Mouse (Mus musculus): ENCODE results near the gene Phactr2. TPM values are rescaled to one million over a fixed set of nuclear protein-coding genes. Genes with fewer than 3 reads are reported as not detected.

Phactr2 gene
- polyA plus RNA-seq, 1 experiment from 2014 or later, result 24.7 TPM

DNA sequence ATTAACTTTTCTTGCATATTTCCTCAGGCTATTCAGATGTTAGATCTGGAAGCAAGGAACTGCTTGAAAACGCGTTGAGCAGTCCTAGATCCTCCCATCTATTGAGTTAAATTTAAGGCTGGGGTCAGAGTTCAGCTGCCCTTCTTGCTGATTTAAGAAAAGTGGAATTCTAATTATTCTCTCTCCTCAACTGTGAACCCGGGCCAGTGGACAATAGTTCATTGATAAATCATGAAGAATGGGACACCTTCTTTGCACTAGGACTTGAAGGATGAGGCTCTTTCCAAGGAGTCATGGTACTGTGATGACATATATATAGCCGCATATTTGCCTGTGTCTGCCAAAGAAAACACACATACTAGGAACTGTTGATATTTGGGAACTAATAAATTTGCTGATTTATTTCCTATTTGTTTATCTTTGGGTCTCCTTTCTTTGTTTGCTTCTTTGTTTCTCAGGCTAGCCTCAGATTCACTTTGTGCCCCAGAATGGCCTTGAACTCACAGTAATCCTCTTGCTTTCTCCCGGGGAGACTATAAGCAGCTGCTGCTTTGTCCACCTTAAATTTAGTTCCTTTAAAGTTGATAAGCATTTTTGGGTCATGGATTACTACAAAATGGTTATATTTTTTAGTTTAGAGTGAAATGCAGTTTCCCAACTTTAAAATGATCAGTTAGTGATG is 127.5 kb downstream of the Phactr2 start:
- no peak for ATAC-seq
- no peaks in the 10 kb centered on the region for H3K9me3 ChIP-seq (ENCODE audit: low read length)
- no peaks in the 10 kb centered on the region for H3K27me3 ChIP-seq (replicated peaks; ENCODE audit: insufficient read depth, low read length)
- WGBS, result 53% methylated on average over 5 of the region's 5 CpGs
- H3K4me1 ChIP-seq (ENCODE audit: insufficient read depth, low read depth, low read length), result no peaks in the 10 kb centered on the region
- H3K9ac ChIP-seq (replicated peaks; ENCODE audit: low read depth), result no peak overlapping the region
- H3K4me2 ChIP-seq (replicated peaks; ENCODE audit: low read depth, low read length), result no peak overlapping the region
- H3K4me3 ChIP-seq (ENCODE audit: low read depth, low read length), result no peak overlapping the region
- H3K27ac ChIP-seq (ENCODE audit: low read length), result no peak overlapping the region
- TF ChIP-seq CTCF (IDR thresholded peaks at IDR 0.05) (no peak), EP300 (IDR thresholded peaks at IDR 0.05) (no peak)
- no peaks in the 10 kb centered on the region for H3K36me3 ChIP-seq (ENCODE audit: insufficient read depth, low read length)
- DNase-seq (ENCODE audit: low spot score), result no peak

DNA sequence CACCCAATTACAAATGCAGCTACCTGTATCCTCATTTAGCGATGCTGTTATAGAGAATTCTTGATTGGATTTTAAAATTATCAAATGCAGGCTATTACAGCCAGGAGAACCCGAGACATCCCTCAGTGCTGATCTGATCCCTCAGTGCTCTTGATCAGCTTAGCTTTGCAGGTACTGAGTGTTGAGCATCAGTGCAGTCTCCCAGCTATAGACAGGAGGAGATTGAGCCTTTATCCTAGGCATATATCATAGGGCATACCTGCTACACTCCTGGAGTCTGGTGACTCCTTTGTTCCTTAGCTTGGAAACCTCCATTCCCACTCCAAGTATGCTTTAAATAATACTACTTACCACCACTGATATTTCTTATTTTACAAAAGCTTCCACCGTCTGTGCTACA is 133.6 kb downstream of the Phactr2 start:
- H3K36me3 ChIP-seq (ENCODE audit: insufficient read depth, low read length), result no peaks in the 10 kb centered on the region
- ATAC-seq (no peak), DNase-seq (ENCODE audit: low spot score) (no peak)
- WGBS, result 90% methylated on average over 3 of the region's 3 CpGs
- TF ChIP-seq CTCF (IDR thresholded peaks at IDR 0.05) (no peak), EP300 (IDR thresholded peaks at IDR 0.05) (no peak)
- no peak overlapping the region for H3K27ac ChIP-seq (ENCODE audit: low read length)
- H3K9ac ChIP-seq (replicated peaks; ENCODE audit: low read depth), result no peak overlapping the region
- no peak overlapping the region for H3K4me2 ChIP-seq (replicated peaks; ENCODE audit: low read depth, low read length)
- H3K27me3 ChIP-seq (replicated peaks; ENCODE audit: insufficient read depth, low read length), result no peaks in the 10 kb centered on the region
- no peak overlapping the region for H3K4me3 ChIP-seq (ENCODE audit: low read depth, low read length)
- no peaks in the 10 kb centered on the region for H3K4me1 ChIP-seq (ENCODE audit: insufficient read depth, low read depth, low read length)
- no peaks in the 10 kb centered on the region for H3K9me3 ChIP-seq (ENCODE audit: low read length)

- Histone ChIP-seq H3K4me2 (replicated peaks; ENCODE audit: low read depth, low read length) (no peak overlapping the region), H3K4me1 (ENCODE audit: insufficient read depth, low read depth, low read length) (no peaks in the 10 kb centered on the region), H3K36me3 (ENCODE audit: insufficient read depth, low read length) (no peaks in the 10 kb centered on the region), H3K27ac (ENCODE audit: low read length) (no peak overlapping the region), H3K9ac (replicated peaks; ENCODE audit: low read depth) (no peak overlapping the region), H3K9me3 (ENCODE audit: low read length) (no peaks in the 10 kb centered on the region), H3K4me3 (ENCODE audit: low read depth, low read length) (no peak overlapping the region), H3K27me3 (replicated peaks; ENCODE audit: insufficient read depth, low read length) (no peaks in the 10 kb centered on the region)
- no peak for ATAC-seq
- no peak for DNase-seq (ENCODE audit: low spot score)
- TF ChIP-seq EP300 (IDR thresholded peaks at IDR 0.05) (no peak), CTCF (IDR thresholded peaks at IDR 0.05) (no peak)
- WGBS, result 52% methylated on average over 4 of the region's 4 CpGs
These were observed 137.2 kb downstream of the Phactr2 start for GRCm38 (mm10) chr10:13336964-13337363.

GRCm38 (mm10) chr10:13335814-13336213 is 138.4 kb downstream of the Phactr2 start:
- WGBS, result 69% methylated on average over 6 of the region's 6 CpGs
- H3K9ac ChIP-seq (replicated peaks; ENCODE audit: low read depth), result no peak overlapping the region
- no peaks in the 10 kb centered on the region for H3K27me3 ChIP-seq (replicated peaks; ENCODE audit: insufficient read depth, low read length)
- no peak for ATAC-seq
- H3K36me3 ChIP-seq (ENCODE audit: insufficient read depth, low read length), result no peaks in the 10 kb centered on the region
- no peaks in the 10 kb centered on the region for H3K9me3 ChIP-seq (ENCODE audit: low read length)
- TF ChIP-seq EP300 (IDR thresholded peaks at IDR 0.05) (no peak), CTCF (IDR thresholded peaks at IDR 0.05) (no peak)
- H3K27ac ChIP-seq (ENCODE audit: low read length), result no peak overlapping the region
- no peaks in the 10 kb centered on the region for H3K4me1 ChIP-seq (ENCODE audit: insufficient read depth, low read depth, low read length)
- DNase-seq (ENCODE audit: low spot score), result no peak
- no peak overlapping the region for H3K4me2 ChIP-seq (replicated peaks; ENCODE audit: low read depth, low read length)
- H3K4me3 ChIP-seq (ENCODE audit: low read depth, low read length), result no peak overlapping the region

DNA sequence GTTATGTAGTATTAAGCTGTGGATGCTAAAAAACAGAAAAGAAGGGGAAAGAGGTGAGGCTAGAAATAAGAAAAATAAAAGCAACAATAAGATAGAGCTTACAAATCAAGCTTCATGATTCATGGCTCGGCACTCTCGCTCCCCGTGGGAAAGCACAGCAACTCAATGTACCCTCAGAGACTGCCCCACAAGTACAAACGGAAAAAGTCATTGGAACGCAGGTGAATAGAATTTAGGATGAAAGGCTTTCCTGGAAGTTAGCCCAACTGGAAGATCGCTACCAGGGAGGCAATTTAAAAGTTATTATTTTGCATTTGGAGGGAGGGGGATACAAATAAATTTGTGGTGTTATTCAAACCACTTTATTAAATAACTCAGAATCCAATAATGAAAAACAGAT is 138.9 kb downstream of the Phactr2 start:
- Histone ChIP-seq H3K4me3 (ENCODE audit: low read depth, low read length) (no peak overlapping the region), H3K27me3 (replicated peaks; ENCODE audit: insufficient read depth, low read length) (no peaks in the 10 kb centered on the region), H3K4me2 (replicated peaks; ENCODE audit: low read depth, low read length) (no peak overlapping the region), H3K9ac (replicated peaks; ENCODE audit: low read depth) (no peak overlapping the region), H3K36me3 (ENCODE audit: insufficient read depth, low read length) (no peaks in the 10 kb centered on the region), H3K4me1 (ENCODE audit: insufficient read depth, low read depth, low read length) (no peaks in the 10 kb centered on the region), H3K27ac (ENCODE audit: low read length) (no peak overlapping the region), H3K9me3 (ENCODE audit: low read length) (no peaks in the 10 kb centered on the region)
- ATAC-seq (no peak), DNase-seq (ENCODE audit: low spot score) (no peak)
- TF ChIP-seq EP300 (IDR thresholded peaks at IDR 0.05) (no peak), CTCF (IDR thresholded peaks at IDR 0.05) (no peak)
- WGBS, result 69% methylated on average over 6 of the region's 6 CpGs

- Histone ChIP-seq H3K9me3 (ENCODE audit: low read length) (no peaks in the 10 kb centered on the region), H3K27me3 (replicated peaks; ENCODE audit: insufficient read depth, low read length) (no peaks in the 10 kb centered on the region), H3K4me3 (ENCODE audit: low read depth, low read length) (no peak overlapping the region), H3K9ac (replicated peaks; ENCODE audit: low read depth) (no peak overlapping the region), H3K27ac (ENCODE audit: low read length) (no peak overlapping the region), H3K4me1 (ENCODE audit: insufficient read depth, low read depth, low read length) (no peaks in the 10 kb centered on the region), H3K36me3 (ENCODE audit: insufficient read depth, low read length) (no peaks in the 10 kb centered on the region), H3K4me2 (replicated peaks; ENCODE audit: low read depth, low read length) (no peak overlapping the region)
- ATAC-seq (no peak), DNase-seq (ENCODE audit: low spot score) (no peak)
- no peak for TF ChIP-seq EP300 (IDR thresholded peaks at IDR 0.05)
- TF ChIP-seq CTCF (IDR thresholded peaks at IDR 0.05), result no peak
- WGBS, result 88% methylated on average over 2 of the region's 2 CpGs
These were observed 140.4 kb downstream of the Phactr2 start for GRCm38 (mm10) chr10:13333781-13334180.

DNA sequence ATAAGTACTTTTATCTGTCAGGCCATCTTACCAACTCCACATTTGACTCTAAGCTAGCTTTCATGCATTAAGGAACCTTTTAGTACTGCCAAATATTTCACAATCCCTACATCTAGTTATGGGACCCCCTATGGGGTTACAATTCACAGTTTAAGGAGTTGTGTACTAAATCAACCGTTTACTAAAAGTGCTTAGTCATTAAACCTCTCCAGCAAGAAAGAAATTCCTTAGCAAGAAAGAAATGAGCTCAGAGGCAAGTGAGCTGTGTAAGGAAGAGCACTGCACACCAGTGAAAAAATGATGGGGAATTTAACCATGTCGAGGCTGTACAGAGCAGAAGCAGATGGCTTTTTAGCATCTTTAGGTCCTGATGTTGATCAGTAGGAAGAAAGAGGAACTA is 141.2 kb downstream of the Phactr2 start:
- TF ChIP-seq CTCF (IDR thresholded peaks at IDR 0.05) (no peak), EP300 (IDR thresholded peaks at IDR 0.05) (no peak)
- no peaks in the 10 kb centered on the region for H3K9me3 ChIP-seq (ENCODE audit: low read length)
- no peaks in the 10 kb centered on the region for H3K36me3 ChIP-seq (ENCODE audit: insufficient read depth, low read length)
- no peak overlapping the region for H3K27ac ChIP-seq (ENCODE audit: low read length)
- no peak overlapping the region for H3K4me2 ChIP-seq (replicated peaks; ENCODE audit: low read depth, low read length)
- no peak overlapping the region for H3K9ac ChIP-seq (replicated peaks; ENCODE audit: low read depth)
- ATAC-seq (no peak), DNase-seq (ENCODE audit: low spot score) (no peak)
- no peak overlapping the region for H3K4me3 ChIP-seq (ENCODE audit: low read depth, low read length)
- no peaks in the 10 kb centered on the region for H3K27me3 ChIP-seq (replicated peaks; ENCODE audit: insufficient read depth, low read length)
- H3K4me1 ChIP-seq (ENCODE audit: insufficient read depth, low read depth, low read length), result no peaks in the 10 kb centered on the region
- WGBS, result 38% methylated on average over 2 of the region's 2 CpGs

All from lung, postnatal 0 days (tissue).